Mouse (Mus musculus) cerebellum, postnatal 36 days (tissue): ENCODE results near the gene Nt5c2.

Experiments
- DNase-seq, 2 experiments: peaks; one replicate each; pipeline ENCODE4 v3.0.0; 2021 to 2022; ENCODE audit warnings: mixed read lengths in 2 of 2

The Nt5c2 gene

GRCm38 (mm10) chr19:46837290-46838079, 177.5 kb downstream of the Nt5c2 start:
- DNase-seq, result no peak

GRCm38 (mm10) chr19:46836085-46836484, 178.9 kb downstream of the Nt5c2 start:
- DNase-seq, result no peak

- DNase-seq, result no peak
These were observed 179.6 kb downstream of the Nt5c2 start for GRCm38 (mm10) chr19:46835339-46835738.

GRCm38 (mm10) chr19:46834301-46834700, 180.7 kb downstream of the Nt5c2 start:
- no peak for DNase-seq
